Mouse (Mus musculus) liver, adult 2 months (tissue): ENCODE results near the gene Fam166b.

ENCODE experiments used
- CTCF ChIP-seq: fragments of 200-500 bp; IDR thresholded peaks from 2 replicates; pipeline ENCODE4 v1.5.1; 2011; ENCODE audit warnings: low read depth, low read length, control low read depth
- POLR2A ChIP-seq: fragments of 200-500 bp; IDR thresholded peaks from 2 replicates; pipeline ENCODE4 v1.6.1; 2011; ENCODE audit warnings: low read length, control low read depth; ENCODE audit not compliant: insufficient read depth; ENCODE audit errors: extremely low read depth

- no peak for TF ChIP-seq POLR2A
- no peak for TF ChIP-seq CTCF
Observed at GRCm38 (mm10) chr4:43453413-43453812, 24.5 kb upstream of the Fam166b start.
